Mouse (Mus musculus): ENCODE results near the gene Hkdc1. TPM values are rescaled to one million over a fixed set of nuclear protein-coding genes. Genes with fewer than 3 reads are reported as not detected.

Hkdc1 gene
- polyA plus RNA-seq, 1 experiment from 2014 or later, result 1.1 TPM

GRCm38 (mm10) chr10:62345147-62345546 is 77.1 kb downstream of the Hkdc1 start:
- H3K4me3 ChIP-seq, result no peak overlapping the region
- no peak overlapping the region for H3K27ac ChIP-seq
- H3K4me1 ChIP-seq, result peaks cover 9% of the 10 kb centered on the region
- no peaks in the 10 kb centered on the region for H3K27me3 ChIP-seq (ENCODE audit: low read depth, poor library complexity, severe bottlenecking)
- H3K9me3 ChIP-seq (replicated peaks), result no peaks in the 10 kb centered on the region
- no peaks in the 10 kb centered on the region for H3K36me3 ChIP-seq
- 80% methylated on average over 5 of the region's 5 CpGs for WGBS
- no peak for DNase-seq (ENCODE audit: low spot score)

- Histone ChIP-seq H3K4me3 (no peak overlapping the region), H3K27ac (no peak overlapping the region), H3K36me3 (no peaks in the 10 kb centered on the region), H3K9me3 (replicated peaks) (no peaks in the 10 kb centered on the region), H3K27me3 (ENCODE audit: low read depth, poor library complexity, severe bottlenecking) (no peaks in the 10 kb centered on the region), H3K4me1 (peaks cover 15% of the 10 kb centered on the region)
- WGBS, result 74% methylated on average over 9 of the region's 9 CpGs
- DNase-seq (ENCODE audit: low spot score), result no peak
These were observed 78.1 kb downstream of the Hkdc1 start for GRCm38 (mm10) chr10:62344004-62344752.

- H3K4me3 ChIP-seq, result no peak overlapping the region
- no peaks in the 10 kb centered on the region for H3K9me3 ChIP-seq (replicated peaks)
- peak overlapping the region; percentile 58; the same call in 1 of the 2 replicates for H3K27ac ChIP-seq
- H3K4me1 ChIP-seq, result peaks cover 30% of the 10 kb centered on the region
- no peaks in the 10 kb centered on the region for H3K36me3 ChIP-seq
- WGBS, result 87% methylated on average over 6 of the region's 6 CpGs
- no peak for DNase-seq (ENCODE audit: low spot score)
- H3K27me3 ChIP-seq (ENCODE audit: low read depth, poor library complexity, severe bottlenecking), result no peaks in the 10 kb centered on the region
These were observed 79.8 kb downstream of the Hkdc1 start for GRCm38 (mm10) chr10:62342512-62342911.

- Histone ChIP-seq H3K36me3 (no peaks in the 10 kb centered on the region), H3K4me3 (no peak overlapping the region), H3K4me1 (peaks cover 36% of the 10 kb centered on the region), H3K27ac (peak overlapping the region; percentile 58; the same call in 1 of the 2 replicates), H3K9me3 (replicated peaks) (no peaks in the 10 kb centered on the region), H3K27me3 (ENCODE audit: low read depth, poor library complexity, severe bottlenecking) (no peaks in the 10 kb centered on the region)
- WGBS, result 88% methylated on average over 4 of the region's 4 CpGs
- DNase-seq (ENCODE audit: low spot score), result no peak
These were observed 80.3 kb downstream of the Hkdc1 start for GRCm38 (mm10) chr10:62341956-62342355.

GRCm38 (mm10) chr10:62340991-62341390 is 81.3 kb downstream of the Hkdc1 start:
- Histone ChIP-seq H3K4me3 (peak overlapping the region; percentile 70), H3K27ac (peak overlapping the region; percentile 87), H3K36me3 (no peaks in the 10 kb centered on the region), H3K9me3 (replicated peaks) (no peaks in the 10 kb centered on the region), H3K4me1 (peaks cover 45% of the 10 kb centered on the region), H3K27me3 (ENCODE audit: low read depth, poor library complexity, severe bottlenecking) (no peaks in the 10 kb centered on the region)
- 42% methylated on average over 3 of the region's 3 CpGs for WGBS
- no peak for DNase-seq (ENCODE audit: low spot score)

- H3K4me3 ChIP-seq, result peak overlapping the region; percentile 70
- no peaks in the 10 kb centered on the region for H3K9me3 ChIP-seq (replicated peaks)
- under 1% methylated on average over 38 of the region's 38 CpGs for WGBS
- no peaks in the 10 kb centered on the region for H3K27me3 ChIP-seq (ENCODE audit: low read depth, poor library complexity, severe bottlenecking)
- peaks cover 52% of the 10 kb centered on the region for H3K4me1 ChIP-seq
- H3K36me3 ChIP-seq, result no peaks in the 10 kb centered on the region
- peak overlapping the region; percentile 87 for H3K27ac ChIP-seq
- peak; percentile 94 for DNase-seq (ENCODE audit: low spot score)
These were observed 82.1 kb downstream of the Hkdc1 start for GRCm38 (mm10) chr10:62340095-62340731.

GRCm38 (mm10) chr10:62339211-62340094 is 82.8 kb downstream of the Hkdc1 start:
- Histone ChIP-seq H3K4me3 (peak overlapping the region; percentile 70), H3K36me3 (no peaks in the 10 kb centered on the region), H3K27ac (peak overlapping the region; percentile 87), H3K9me3 (replicated peaks) (no peaks in the 10 kb centered on the region), H3K27me3 (ENCODE audit: low read depth, poor library complexity, severe bottlenecking) (no peaks in the 10 kb centered on the region), H3K4me1 (peaks cover 54% of the 10 kb centered on the region)
- peak; percentile 43 for DNase-seq (ENCODE audit: low spot score)
- 6% methylated on average over 45 of the region's 45 CpGs for WGBS

GRCm38 (mm10) chr10:62338626-62339025 is 83.7 kb downstream of the Hkdc1 start:
- H3K4me1 ChIP-seq, result peaks cover 54% of the 10 kb centered on the region
- no peaks in the 10 kb centered on the region for H3K9me3 ChIP-seq (replicated peaks)
- 0 out of 2 replicates have a peak overlapping the region, but pooled peaks have one; percentile 87 for H3K27ac ChIP-seq
- no peaks in the 10 kb centered on the region for H3K27me3 ChIP-seq (ENCODE audit: low read depth, poor library complexity, severe bottlenecking)
- 29% methylated on average over 5 of the region's 5 CpGs for WGBS
- H3K36me3 ChIP-seq, result no peaks in the 10 kb centered on the region
- DNase-seq (ENCODE audit: low spot score), result no peak
- H3K4me3 ChIP-seq, result peak overlapping the region; percentile 70

GRCm38 (mm10) chr10:62338176-62338575 is 84.1 kb downstream of the Hkdc1 start:
- Histone ChIP-seq H3K4me1 (peaks cover 54% of the 10 kb centered on the region), H3K36me3 (no peaks in the 10 kb centered on the region), H3K27ac (0 out of 2 replicates have a peak overlapping the region, but pooled peaks have one; percentile 87), H3K9me3 (replicated peaks) (no peaks in the 10 kb centered on the region), H3K4me3 (peak overlapping the region; percentile 70), H3K27me3 (ENCODE audit: low read depth, poor library complexity, severe bottlenecking) (no peaks in the 10 kb centered on the region)
- WGBS, result 40% methylated on average over 9 of the region's 9 CpGs
- DNase-seq (ENCODE audit: low spot score), result no peak

GRCm38 (mm10) chr10:62336601-62337578 is 85.4 kb downstream of the Hkdc1 start:
- no peak for DNase-seq (ENCODE audit: low spot score)
- Histone ChIP-seq H3K9me3 (replicated peaks) (no peaks in the 10 kb centered on the region), H3K36me3 (no peaks in the 10 kb centered on the region), H3K4me1 (peaks cover 65% of the 10 kb centered on the region), H3K4me3 (no peak overlapping the region), H3K27me3 (ENCODE audit: low read depth, poor library complexity, severe bottlenecking) (no peaks in the 10 kb centered on the region), H3K27ac (peak overlapping the region; percentile 6)
- WGBS, result 38% methylated on average over 12 of the region's 12 CpGs

- no peak for DNase-seq (ENCODE audit: low spot score)
- Histone ChIP-seq H3K4me3 (no peak overlapping the region), H3K27me3 (ENCODE audit: low read depth, poor library complexity, severe bottlenecking) (no peaks in the 10 kb centered on the region), H3K27ac (no peak overlapping the region), H3K9me3 (replicated peaks) (no peaks in the 10 kb centered on the region), H3K4me1 (peaks cover 60% of the 10 kb centered on the region), H3K36me3 (no peaks in the 10 kb centered on the region)
- 30% methylated on average over 6 of the region's 6 CpGs for WGBS
These were observed 86.9 kb downstream of the Hkdc1 start for GRCm38 (mm10) chr10:62335423-62335776.
